Mouse (Mus musculus) liver, embryonic 11.5 days (tissue): ENCODE measurements around the gene Gm13278. TPM values are rescaled to one million over a fixed set of nuclear protein-coding genes. Genes with fewer than 3 reads are reported as not detected.

Experiments
- ATAC-seq: fragments of 200-750 bp; cut with Nextera tagmentation; replicated peaks from 2 replicates; pipeline ENCODE4 v1.8.0; 2017; ENCODE audit warnings: moderate number of reproducible peaks, mild to moderate bottlenecking, moderate TSS enrichment, moderate library complexity; ENCODE audit not compliant: low FRiP score
- DNase-seq: peaks from one replicate; pipeline ENCODE4 v3.0.0-alpha.2; 2017; ENCODE audit warnings: low spot score
- H3K27ac ChIP-seq: fragments of 300-500 bp; sonication (generic); 2 replicates; pipeline ENCODE4 v1.5.1; 2014; ENCODE audit warnings: mild to moderate bottlenecking, low read depth, low read length, control low read depth
- H3K27me3 ChIP-seq: fragments of 300-500 bp; sonication (generic); replicated peaks from 2 replicates; pipeline ENCODE4 v1.6.1; 2014; ENCODE audit warnings: low read length, mixed read lengths; ENCODE audit not compliant: control insufficient read depth, insufficient read depth
- H3K36me3 ChIP-seq: fragments of 300-500 bp; sonication (generic); 2 replicates; pipeline ENCODE4 v1.6.1; 2014; ENCODE audit warnings: mild to moderate bottlenecking, low read length, moderate library complexity, mixed read lengths; ENCODE audit not compliant: control insufficient read depth, insufficient read depth
- H3K4me1 ChIP-seq: fragments of 300-500 bp; sonication (generic); replicated peaks from 2 replicates; pipeline ENCODE4 v1.6.1; 2014; ENCODE audit warnings: low read length, mixed read lengths; ENCODE audit not compliant: control insufficient read depth, insufficient read depth
- H3K4me2 ChIP-seq: fragments of 300-500 bp; sonication (generic); 2 replicates; pipeline ENCODE4 v1.6.1; 2014; ENCODE audit warnings: mild to moderate bottlenecking, control low read depth, moderate library complexity
- H3K4me3 ChIP-seq: fragments of 300-500 bp; sonication (generic); 2 replicates; pipeline ENCODE4 v1.5.1; 2014; ENCODE audit warnings: low read depth, low read length, control low read depth
- H3K9ac ChIP-seq: fragments of 300-500 bp; sonication (generic); 2 replicates; pipeline ENCODE4 v1.6.1; 2014; ENCODE audit warnings: low read depth, low read length, control low read depth
- H3K9me3 ChIP-seq: fragments of 300-500 bp; sonication (generic); 2 replicates; pipeline ENCODE4 v1.6.1; 2016; ENCODE audit warnings: low read length, inconsistent platforms, mixed read lengths; ENCODE audit not compliant: control insufficient read depth
- WGBS: fragments of 180-500 bp; shearing (Covaris S2); extraction: QIAGEN DNeasy Blood & Tissue Kit; methylation state at CpG from one replicate; pipeline ENCODE4 v1.1.7; 2014; 5-methylcytosine and 5-hydroxymethylcytosine counted together
- polyA plus RNA-seq: library from polyadenylated mRNA; unstranded; fragments of >200 nt; fragmentation: Nextera tagmentation; extraction: Ambion mirVana; gene quantifications from 2 replicates; pipeline ENCODE4 v1.2.1, GENCODE M21; 2014

Gene Gm13278
- polyA plus RNA-seq, 1 experiment from 2014 or later: not detected

DNA sequence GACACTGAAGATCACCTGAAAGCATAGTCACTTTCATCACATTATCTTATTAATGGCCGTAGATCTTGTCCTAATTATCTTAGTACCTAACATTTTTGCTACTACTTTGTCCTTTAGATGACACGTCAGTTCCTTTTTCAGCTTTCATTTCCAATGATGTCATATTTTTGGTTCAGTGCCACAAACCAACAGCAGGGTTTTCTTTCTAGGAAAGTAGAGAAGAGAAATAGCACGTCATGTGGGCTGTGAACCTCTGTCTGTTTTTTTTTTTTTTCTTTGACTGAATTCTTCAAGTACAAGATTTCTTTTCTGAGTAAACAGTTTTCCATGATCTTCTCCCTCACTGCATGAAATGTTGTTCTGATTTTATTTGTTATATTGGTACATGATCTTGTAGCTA lies 48.7 kb downstream of the Gm13278 start:
- H3K36me3 ChIP-seq: no peaks in the 10 kb centered on the region
- ATAC-seq (no peak), DNase-seq (no peak)
- no peaks in the 10 kb centered on the region for H3K4me1 ChIP-seq
- no peak overlapping the region for H3K4me2 ChIP-seq
- H3K27ac ChIP-seq: no peak overlapping the region
- no peaks in the 10 kb centered on the region for H3K9me3 ChIP-seq
- no peak overlapping the region for H3K4me3 ChIP-seq
- no peaks in the 10 kb centered on the region for H3K27me3 ChIP-seq
- 66% methylated on average over 3 of the region's 3 CpGs for WGBS
- H3K9ac ChIP-seq: no peak overlapping the region

DNA sequence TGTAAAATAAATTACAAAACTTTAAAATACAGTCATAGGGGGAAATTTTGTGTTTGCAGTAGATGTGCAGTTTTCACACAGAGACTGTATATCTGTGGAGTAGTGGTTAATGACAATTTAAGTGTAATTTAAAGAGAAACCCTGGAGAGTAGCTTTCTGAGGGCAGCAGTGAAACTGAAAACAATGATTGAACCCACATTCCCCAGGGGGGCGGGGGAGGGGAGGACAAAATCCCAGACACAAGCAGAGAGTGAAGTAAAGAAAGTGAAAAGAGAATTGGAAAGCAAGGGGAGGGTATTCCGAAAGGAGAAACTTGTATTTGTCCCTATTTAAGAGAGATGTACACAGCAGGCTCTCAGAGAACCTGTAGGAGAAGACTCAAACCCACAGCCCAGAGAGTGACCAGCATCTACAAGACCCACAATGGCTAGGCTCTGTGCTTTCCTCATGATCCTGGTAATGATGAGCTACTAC lies 50.1 kb downstream of the Gm13278 start, which contains the start of gene Ifna4:
Gene Ifna4 (plus strand): TSS at position 424 of the 474 bp plus-strand sequence.
- Histone ChIP-seq H3K9me3 (no peaks in the 10 kb centered on the region), H3K27me3 (no peaks in the 10 kb centered on the region), H3K4me1 (no peaks in the 10 kb centered on the region), H3K27ac (no peak within 1 kb of the TSS), H3K4me3 (no peak within 1 kb of the TSS), H3K36me3 (no peaks in the 10 kb centered on the region), H3K9ac (no peak within 1 kb of the TSS), H3K4me2 (no peak within 1 kb of the TSS)
- no peak for DNase-seq
- no peak for ATAC-seq
- 53% methylated on average over 2 of the region's 2 CpGs for WGBS

Other genes starting within 250 kb of the Gm13278 start
- not detected in 2 replicates for gene Ifna15, start 233.3 kb upstream of the Gm13278 start, polyA plus RNA-seq
- not detected in 2 replicates for gene Ifna14, start 219.8 kb upstream of the Gm13278 start, polyA plus RNA-seq
- gene Ifna9, start 199.2 kb upstream of the Gm13278 start, polyA plus RNA-seq: not detected in 2 replicates
- not detected in 2 replicates for gene Ifna12, start 188.2 kb upstream of the Gm13278 start, polyA plus RNA-seq
- not detected in 2 replicates for gene C87499, start 157.1 kb upstream of the Gm13278 start, polyA plus RNA-seq
- not detected in 2 replicates for gene Ifna13, start 147.1 kb upstream of the Gm13278 start, polyA plus RNA-seq
- gene Ifna16, start 114.6 kb upstream of the Gm13278 start, polyA plus RNA-seq: not detected in 2 replicates
- not detected in 2 replicates for gene Ifna2, start 107.6 kb upstream of the Gm13278 start, polyA plus RNA-seq
- gene Ifnab, start 100.2 kb upstream of the Gm13278 start, polyA plus RNA-seq: not detected in 2 replicates
- gene Gm26566, start 69.7 kb upstream of the Gm13278 start, polyA plus RNA-seq: 0.85 and 0.96 TPM in 2 replicates
- gene Klhl9, start 69.1 kb upstream of the Gm13278 start, polyA plus RNA-seq: 65.1 and 72.9 TPM in 2 replicates
- not detected in 2 replicates for gene Gm13271, start 36.7 kb upstream of the Gm13278 start, polyA plus RNA-seq
- gene Gm13283, start 31.4 kb upstream of the Gm13278 start, polyA plus RNA-seq: not detected in 2 replicates
- gene Gm13290, start 17.7 kb upstream of the Gm13278 start, polyA plus RNA-seq: not detected in 2 replicates
- not detected in 2 replicates for gene Gm13289, start 14.6 kb upstream of the Gm13278 start, polyA plus RNA-seq
- gene Gm13272, start 11.7 kb upstream of the Gm13278 start, polyA plus RNA-seq: not detected in 2 replicates
- not detected in 2 replicates for gene Ifnz, start 9.4 kb upstream of the Gm13278 start, polyA plus RNA-seq
- gene Gm13276, start 5.8 kb upstream of the Gm13278 start, polyA plus RNA-seq: not detected in 2 replicates
- gene Gm13277, start 2.9 kb upstream of the Gm13278 start, polyA plus RNA-seq: not detected in 2 replicates
- not detected in 2 replicates for gene Gm13275, start 2.9 kb downstream of the Gm13278 start, polyA plus RNA-seq
- not detected in 2 replicates for gene Gm13279, start 5.8 kb downstream of the Gm13278 start, polyA plus RNA-seq
- 0.26 and 0.66 TPM in 2 replicates for gene Gm13285, start 8.1 kb downstream of the Gm13278 start, polyA plus RNA-seq
- not detected in 2 replicates for gene Gm13287, start 11.7 kb downstream of the Gm13278 start, polyA plus RNA-seq
- gene Gm13288, start 14.0 kb downstream of the Gm13278 start, polyA plus RNA-seq: not detected in 2 replicates
- gene Ifna7, start 24.7 kb downstream of the Gm13278 start, polyA plus RNA-seq: not detected in 2 replicates
- gene Ifna11, start 28.4 kb downstream of the Gm13278 start, polyA plus RNA-seq: not detected in 2 replicates
- gene Ifna6, start 35.9 kb downstream of the Gm13278 start, polyA plus RNA-seq: not detected in 2 replicates
- not detected in 2 replicates for gene Ifna5, start 44.0 kb downstream of the Gm13278 start, polyA plus RNA-seq
- gene Ifna4, start 50.3 kb downstream of the Gm13278 start, polyA plus RNA-seq: not detected in 2 replicates
- not detected in 2 replicates for gene Ifna1, start 58.5 kb downstream of the Gm13278 start, polyA plus RNA-seq
- not detected in 2 replicates for gene Ifne, start 88.7 kb downstream of the Gm13278 start, polyA plus RNA-seq